Mouse (Mus musculus) testis, postnatal 14 days (tissue): ENCODE measurements at regions not wholly inside any gene's neighbourhood (a gene's known extent, or its start where the extent isn't known, plus 50 kb on each side); places are given as distances from the start of the nearest gene placed in this dataset.
A peak's percentile ranks its signal among the peaks of the same experiment; 100 is the strongest.

Experiments used
- DNase-seq: peaks from one replicate; pipeline ENCODE4 v3.0.0; 2021; ENCODE audit warnings: low spot score

DNA sequence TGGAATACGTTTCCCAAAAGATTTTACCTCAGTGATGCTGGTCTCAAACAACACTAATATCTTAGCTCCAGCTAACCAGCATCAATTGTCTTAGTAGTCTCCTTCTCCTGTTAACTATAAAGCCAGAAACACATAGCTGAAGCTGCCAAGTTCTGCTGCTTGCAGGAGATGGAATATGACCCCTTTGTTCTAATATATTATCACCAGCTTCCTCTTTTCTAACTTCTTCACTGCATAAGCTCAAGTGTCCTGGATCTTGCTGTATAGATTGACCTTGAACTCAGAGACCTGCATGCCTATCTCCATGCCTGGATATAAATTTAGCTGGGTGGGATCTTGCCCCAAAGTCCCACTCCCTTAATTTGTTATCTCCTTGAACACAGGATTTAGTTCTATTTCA lies 94.8 kb downstream of the Rbm46 start:
- DNase-seq: no peak

DNA sequence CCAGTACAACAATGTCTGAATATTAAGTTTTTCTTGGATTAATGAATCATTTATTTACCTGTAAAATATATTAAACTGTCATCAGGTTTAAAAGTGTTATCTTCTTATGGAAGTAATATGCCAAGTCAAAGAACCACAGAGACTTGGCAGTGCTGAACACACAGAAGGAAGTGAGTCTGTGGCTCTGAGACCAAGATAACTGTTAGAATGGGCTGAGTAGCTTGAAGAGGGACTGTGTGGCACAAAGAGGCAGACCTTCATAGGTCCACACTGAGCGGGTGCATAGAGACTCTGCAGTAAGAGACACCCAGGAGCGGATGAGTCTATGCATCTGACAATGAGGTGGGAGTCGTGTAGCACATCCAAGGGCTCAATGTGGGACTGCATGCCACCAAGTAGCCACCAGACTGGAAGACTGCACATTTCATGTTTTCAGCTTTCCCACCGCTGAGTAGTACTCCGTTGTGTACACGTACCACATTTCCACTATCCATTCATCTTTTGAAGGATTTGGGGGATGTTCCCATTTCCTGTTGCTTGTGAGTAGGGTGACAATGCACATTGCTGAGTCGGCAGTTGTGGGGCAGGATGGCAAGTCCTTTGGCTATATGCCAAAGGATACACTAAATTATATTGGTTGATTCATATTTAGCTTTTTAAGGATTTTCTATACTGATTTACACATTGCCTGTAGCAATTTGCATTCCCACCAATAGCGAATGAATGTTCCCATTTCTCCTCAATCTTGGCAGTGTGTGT lies 105.6 kb downstream of the Rbm46 start:
- no peak for DNase-seq

DNA sequence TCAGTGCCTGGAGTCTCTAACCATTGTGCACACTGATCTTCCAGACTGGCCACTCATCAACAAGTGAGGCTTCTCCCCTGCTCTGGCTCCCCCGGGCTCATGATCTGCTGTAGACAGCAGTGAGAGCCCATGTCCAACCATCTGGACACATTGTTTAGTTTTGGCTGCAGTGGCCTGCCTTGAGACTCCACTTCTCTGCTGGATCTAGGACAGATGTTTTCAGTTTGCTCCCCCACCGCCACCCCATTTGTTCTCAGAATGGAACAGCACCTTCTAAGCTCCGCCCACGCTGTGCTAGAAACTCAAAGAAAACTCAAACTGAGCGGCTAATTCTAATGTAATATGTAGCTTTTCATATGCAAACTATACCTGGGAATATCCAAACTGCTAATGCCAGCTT lies 108.8 kb downstream of the Rbm46 start:
- DNase-seq: no peak

DNA sequence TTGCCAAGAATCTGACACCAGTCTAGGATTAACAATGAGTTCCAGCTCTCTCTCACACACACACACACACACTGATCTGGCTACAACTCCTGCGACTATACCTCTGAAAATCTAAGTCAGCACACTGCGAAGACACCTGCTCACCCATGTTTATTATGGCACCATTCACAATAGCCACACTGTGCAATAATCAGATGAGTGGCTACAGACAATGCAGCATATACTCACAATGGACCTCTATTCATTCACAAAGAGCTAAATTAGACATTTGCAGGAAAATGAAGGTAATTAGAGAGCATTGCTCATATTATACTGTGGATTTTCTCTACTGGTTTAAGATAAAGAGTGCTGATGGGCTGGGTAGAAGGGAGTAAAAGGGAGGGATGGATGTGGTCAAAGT lies 116.3 kb downstream of the Rbm46 start:
- no peak for DNase-seq

DNA sequence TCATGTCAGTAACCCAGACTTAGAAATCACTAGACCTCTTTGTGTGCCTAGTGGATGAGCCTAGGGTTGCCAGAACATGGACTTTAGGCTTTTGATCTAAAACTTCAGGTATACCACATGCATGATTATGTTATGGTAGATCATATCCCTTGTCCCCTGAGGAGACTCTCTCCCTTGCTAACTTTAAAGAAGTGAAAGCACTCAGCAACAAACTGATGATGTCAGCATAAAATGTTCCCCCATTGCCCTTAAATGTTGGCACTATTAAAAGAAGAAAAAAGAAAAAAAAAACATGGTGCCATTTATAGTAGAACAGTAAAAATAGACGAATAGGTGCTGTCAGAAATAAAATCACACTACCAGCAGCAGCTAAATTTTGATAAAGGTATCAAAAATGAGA lies 117.3 kb downstream of the Rbm46 start:
- no peak for DNase-seq

DNA sequence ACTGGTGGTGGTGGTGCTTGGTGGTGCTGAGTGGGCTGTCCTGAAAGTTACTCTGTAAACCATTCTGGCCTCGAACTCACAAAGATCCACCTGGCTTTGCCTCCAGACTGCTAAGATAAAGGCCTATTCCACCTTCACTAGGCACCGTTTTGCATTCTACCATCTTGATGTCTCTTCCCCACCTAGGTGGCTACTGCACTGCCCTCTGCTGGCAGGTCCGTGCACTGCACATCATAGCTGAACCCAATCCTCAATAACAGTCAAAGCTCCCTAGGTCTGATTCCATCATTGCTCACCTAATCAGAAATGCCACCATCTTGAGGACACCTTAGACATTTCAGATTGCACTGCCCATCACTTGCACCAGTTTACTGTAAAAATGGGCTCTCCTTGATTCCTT lies 150.7 kb downstream of the Rbm46 start:
- peak; percentile 40 for DNase-seq

DNA sequence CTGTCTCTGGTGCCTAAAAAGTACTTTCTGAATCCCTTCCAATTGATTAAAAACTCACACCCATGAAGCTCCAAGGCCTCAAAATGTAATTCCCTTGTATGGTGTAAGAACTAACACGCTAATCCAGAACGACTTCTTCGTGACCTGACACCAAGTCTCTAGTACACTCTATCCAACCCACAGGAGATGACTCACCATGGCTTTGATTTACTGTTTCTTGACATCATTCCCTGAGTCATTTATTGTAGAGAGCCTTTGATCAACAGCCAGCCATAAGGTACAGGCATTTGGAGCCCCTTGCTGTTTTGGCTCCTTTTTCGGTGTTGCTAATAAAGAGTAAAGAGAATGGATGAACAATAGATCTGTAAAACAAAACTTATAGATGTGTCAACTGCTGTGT lies 159.7 kb upstream of the Npy2r start:
- no peak for DNase-seq

DNA sequence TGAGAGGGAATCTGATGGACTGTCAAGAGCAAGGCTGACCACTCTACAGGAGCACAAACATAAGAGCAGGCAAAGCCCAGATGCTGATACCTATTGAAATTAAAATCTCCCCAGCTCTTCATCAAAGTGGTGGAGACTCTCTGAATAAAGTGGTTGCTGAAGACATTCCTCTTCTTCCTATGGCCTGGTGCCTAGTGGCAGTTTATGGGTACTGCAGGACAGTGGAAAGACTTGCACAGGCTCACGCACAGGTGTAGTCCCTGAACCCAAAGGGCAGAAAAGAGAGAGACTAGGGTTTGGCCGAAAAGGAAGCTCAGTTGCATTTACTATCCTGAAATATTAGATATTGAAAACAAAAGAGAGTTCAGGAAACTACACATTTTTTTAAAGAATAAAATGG lies 144.2 kb upstream of the Npy2r start:
- no peak for DNase-seq

- no peak for DNase-seq
These were observed 108.4 kb upstream of the Npy2r start for GRCm38 (mm10) chr3:82656159-82656874.

DNA sequence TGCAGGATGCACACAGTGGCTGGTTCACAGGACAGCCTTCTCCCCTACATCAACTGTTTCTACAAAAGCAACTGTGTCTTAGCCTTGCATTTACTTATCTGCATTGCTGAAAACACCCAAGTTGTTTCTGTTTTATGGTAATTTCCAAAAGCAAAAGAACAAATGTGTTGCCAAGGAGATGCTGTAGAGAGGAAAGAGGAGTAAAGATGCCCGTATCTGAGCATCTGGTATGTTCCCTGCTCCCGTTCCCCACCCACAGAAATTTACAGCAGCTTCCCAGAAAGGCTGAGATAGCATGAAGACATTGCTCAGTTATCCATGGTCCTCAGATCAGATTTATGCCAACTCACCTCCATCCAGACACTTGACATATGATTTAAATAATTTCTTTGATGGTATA lies 104.5 kb upstream of the Npy2r start:
- no peak for DNase-seq

DNA sequence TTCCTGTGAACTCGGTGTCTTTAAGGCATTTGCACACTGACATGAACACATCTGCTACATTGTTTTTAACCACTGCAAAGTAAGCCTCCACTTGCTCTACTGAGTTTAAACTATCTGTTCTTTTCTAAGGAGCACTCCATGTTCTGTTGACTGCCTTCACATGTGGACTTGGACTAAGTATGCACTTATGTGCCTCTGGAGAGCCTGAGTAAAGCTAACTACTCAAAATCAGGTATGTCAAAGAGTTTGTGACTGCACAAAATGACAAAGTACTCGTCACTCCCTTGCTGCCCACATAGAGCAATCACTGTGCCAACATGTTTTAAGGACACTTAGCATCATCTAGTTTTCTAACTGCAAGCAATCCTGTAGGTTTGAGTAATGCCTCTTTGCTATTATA lies 92.2 kb upstream of the Npy2r start:
- no peak for DNase-seq

- DNase-seq: no peak
These were observed 88.8 kb upstream of the Npy2r start for GRCm38 (mm10) chr3:82636666-82637065.

GRCm38 (mm10) chr3:82620418-82621003 lies 72.6 kb upstream of the Npy2r start:
- DNase-seq: no peak

DNA sequence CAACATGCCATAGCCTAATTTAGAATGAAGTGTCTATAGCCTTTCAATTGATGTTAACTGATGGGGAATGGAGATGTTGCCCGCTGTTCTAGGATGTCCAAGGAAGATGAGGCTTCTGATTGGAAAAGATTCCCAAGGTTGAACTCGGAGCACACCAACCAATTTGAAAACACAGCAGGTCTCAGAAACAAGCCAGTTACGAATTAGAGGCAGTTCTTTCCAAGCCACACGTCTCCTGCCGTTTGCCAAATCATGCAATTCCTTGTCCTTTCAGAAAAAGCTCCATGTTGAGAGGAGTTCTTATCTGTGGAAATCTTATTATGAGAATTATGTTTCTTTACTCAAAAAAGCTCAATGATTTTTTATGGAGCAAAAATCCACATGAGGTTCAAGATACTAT lies 71.5 kb upstream of the Npy2r start:
- no peak for DNase-seq

DNA sequence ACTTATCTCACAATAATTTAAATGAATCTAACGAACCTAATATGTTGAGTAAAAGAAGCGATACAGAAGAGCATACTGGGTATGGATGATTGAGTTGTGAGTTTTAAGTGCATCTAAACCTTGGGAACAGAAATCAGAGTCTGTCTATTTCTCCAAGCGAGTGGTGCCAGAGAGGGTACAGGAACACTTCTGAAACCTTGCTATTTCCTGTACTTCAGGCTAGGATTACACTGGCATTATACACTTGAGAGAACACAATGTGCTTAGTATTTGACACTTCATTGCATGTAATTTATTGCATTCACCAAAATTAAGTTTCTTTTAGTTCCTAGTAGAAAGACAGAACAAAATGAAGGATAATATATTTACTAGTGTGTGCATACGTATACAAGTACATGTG lies 54.0 kb upstream of the Npy2r start:
- no peak for DNase-seq

DNA sequence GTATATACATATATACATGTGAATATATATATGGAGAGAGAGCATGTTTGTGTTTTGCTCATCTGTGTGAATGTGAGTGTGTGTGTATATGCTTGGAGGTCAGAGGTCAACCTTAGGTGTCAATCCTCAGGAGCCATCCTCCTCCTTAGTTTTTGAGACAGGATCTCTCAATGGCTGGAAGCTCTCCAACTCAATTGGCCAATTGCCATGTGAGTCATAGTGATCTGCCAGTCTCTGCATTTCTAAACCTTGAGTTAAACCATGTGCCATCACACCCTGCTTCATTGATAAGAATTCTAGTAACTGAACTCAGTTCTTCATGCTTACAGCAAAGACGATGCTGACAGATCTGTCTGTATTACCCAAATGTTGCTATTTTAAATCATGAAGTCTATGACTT lies 50.8 kb upstream of the Npy2r start:
- no peak for DNase-seq
